Mouse (Mus musculus): ENCODE measurements around the gene Cyp3a57.
"Not testable (repeated sequence)": the region's sequence is repeated elsewhere in the genome, so short reads cannot be mapped to it uniquely, and the experiment has no call there.

Gene Cyp3a57

GRCm38 (mm10) chr5:145344941-145345340 is at the start of gene Cyp3a57:
Gene Cyp3a57, plus strand, starts transcription at chr5:145345279.
- no peak for DNase-seq

GRCm38 (mm10) chr5:145300469-145300868 is 44.6 kb upstream of the Cyp3a57 start:
- DNase-seq: no peak

- DNase-seq: not testable (repeated sequence)
Observed at GRCm38 (mm10) chr5:145301796-145302195, 43.3 kb upstream of the Cyp3a57 start.

GRCm38 (mm10) chr5:145302424-145302823 is 42.7 kb upstream of the Cyp3a57 start:
- no peak for DNase-seq

GRCm38 (mm10) chr5:145306953-145307352 is 38.1 kb upstream of the Cyp3a57 start:
- DNase-seq: not testable (repeated sequence)

- not testable (repeated sequence) for DNase-seq
Observed at GRCm38 (mm10) chr5:145307811-145308210, 37.3 kb upstream of the Cyp3a57 start.

GRCm38 (mm10) chr5:145313845-145314244 is 31.2 kb upstream of the Cyp3a57 start:
- DNase-seq: no peak

- DNase-seq: no peak
Observed at GRCm38 (mm10) chr5:145317141-145317540, 27.9 kb upstream of the Cyp3a57 start.

- DNase-seq: not testable (repeated sequence)
Observed at GRCm38 (mm10) chr5:145338756-145339155, 6.3 kb upstream of the Cyp3a57 start.

- DNase-seq: no peak
Observed at GRCm38 (mm10) chr5:145349697-145350096, 4.6 kb downstream of the Cyp3a57 start.

GRCm38 (mm10) chr5:145353081-145353480 is 8.0 kb downstream of the Cyp3a57 start:
- no peak for DNase-seq

- not testable (repeated sequence) for DNase-seq
Observed at GRCm38 (mm10) chr5:145415416-145415815, 70.3 kb downstream of the Cyp3a57 start.

- no peak for DNase-seq
Observed at GRCm38 (mm10) chr5:145422287-145422686, 77.2 kb downstream of the Cyp3a57 start.

- no peak for DNase-seq
Observed at GRCm38 (mm10) chr5:145431004-145431403, 85.9 kb downstream of the Cyp3a57 start.

GRCm38 (mm10) chr5:145433688-145434087 is 88.6 kb downstream of the Cyp3a57 start:
- no peak for DNase-seq
